Mouse (Mus musculus) cortical plate, adult 2 months (tissue): ENCODE data around the gene Ppp1r1a.

ENCODE experiments used
- CTCF ChIP-seq: fragments of 200-500 bp; IDR thresholded peaks from 2 replicates; pipeline ENCODE4 v1.5.1; 2011; ENCODE audit warnings: mild to moderate bottlenecking, control low read depth, low read length; ENCODE audit not compliant: insufficient read depth; ENCODE audit errors: extremely low read depth
- POLR2A ChIP-seq: fragments of 200-500 bp; IDR thresholded peaks from 2 replicates; pipeline ENCODE4 v1.6.1; 2011; ENCODE audit warnings: mild to moderate bottlenecking, low read length, control low read depth; ENCODE audit not compliant: insufficient read depth; ENCODE audit errors: extremely low read depth

GRCm38 (mm10) chr15:103503660-103504059 is 34.1 kb downstream of the Ppp1r1a start:
- no peak for TF ChIP-seq CTCF
- TF ChIP-seq POLR2A = no peak
